Mouse (Mus musculus) heart, adult 18-20 months (tissue): ENCODE data around the gene Reps2. TPM values are rescaled to one million over a fixed set of nuclear protein-coding genes. Genes with fewer than 3 reads are reported as not detected.

Experiments used
- DNase-seq, 2 experiments: peaks; one replicate each; pipeline ENCODE4 v3.0.0; 2021 to 2022; ENCODE audit warnings: mixed read lengths in 1 of 2
- long read RNA-seq, 2 experiments: library from polyadenylated mRNA; stranded (forward); transcript quantifications; one replicate each; pipeline ENCODE4 v2.0.0; 2021
- total RNA-seq, 2 experiments: library from RNA; stranded (reverse); gene quantifications; 2 replicates each; pipeline ENCODE4 v1.2.3; 2021

The Reps2 gene
- 1 to 10 TPM; 1.5 to 1.6 TPM for total RNA-seq
- long read RNA-seq, experiment 1 = 0 reads
- long read RNA-seq, experiment 2, partial matches to known transcripts = 0 of 2 reads
- long read RNA-seq, experiment 2, other reads (novel, unspliced or antisense) = 2 of 2 reads

DNA sequence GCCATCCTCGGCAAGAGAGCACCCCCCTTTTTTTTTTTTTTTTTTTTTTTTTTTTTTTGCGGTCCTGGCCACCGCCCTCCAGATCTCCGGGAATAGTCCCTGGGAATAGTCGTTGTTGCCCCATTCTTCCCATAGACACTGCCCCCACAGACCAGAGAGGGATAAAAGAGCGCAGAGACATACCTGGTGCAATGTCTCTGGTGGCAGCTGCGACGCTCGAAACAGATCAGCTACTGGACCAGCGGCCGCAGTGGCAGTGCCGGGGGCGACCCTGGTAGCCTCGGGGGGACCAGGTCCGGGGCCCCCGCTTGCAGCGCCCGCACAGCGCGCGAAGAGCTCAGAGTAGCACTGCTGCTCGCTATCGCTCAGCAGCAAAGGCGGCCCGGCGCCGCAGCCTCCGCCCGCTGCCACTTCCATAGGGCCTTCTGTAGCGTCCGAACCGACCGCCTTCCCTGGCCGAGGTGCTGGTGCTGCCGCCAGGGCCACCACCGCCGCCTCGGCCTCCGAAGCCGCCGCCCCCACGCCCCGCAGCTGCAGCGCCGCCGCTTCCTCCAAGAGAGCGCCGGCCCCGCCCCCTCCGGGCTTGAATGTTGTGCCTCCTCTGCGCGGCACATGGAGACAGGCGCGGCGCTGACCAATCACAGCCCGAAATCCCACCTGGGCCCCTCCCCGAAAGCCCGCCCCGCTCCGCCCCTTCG, at the start of gene Reps2:
TSS of gene Reps2 (minus strand) at position 559 of the 698 bp plus-strand sequence.
- DNase-seq = peak; percentile 62 to 79

DNA sequence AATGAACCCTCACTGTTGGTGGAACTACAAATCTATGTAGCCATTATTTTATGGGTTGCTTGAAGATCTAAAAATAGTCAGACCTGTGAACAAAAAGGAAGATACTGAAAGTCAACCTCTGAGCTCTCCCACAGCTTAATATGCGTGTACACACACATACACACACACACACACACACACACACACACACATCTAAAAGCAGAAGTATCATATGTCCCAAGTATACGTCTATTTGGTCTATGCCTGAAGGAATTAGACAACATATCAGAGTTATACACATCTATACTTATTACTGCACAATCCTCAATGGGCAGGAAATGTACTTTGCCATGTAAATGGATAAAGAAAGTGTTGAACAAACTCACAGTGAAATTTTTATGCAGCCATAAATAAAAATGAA, 47.8 kb upstream of the Reps2 start:
- no peak for DNase-seq

DNA sequence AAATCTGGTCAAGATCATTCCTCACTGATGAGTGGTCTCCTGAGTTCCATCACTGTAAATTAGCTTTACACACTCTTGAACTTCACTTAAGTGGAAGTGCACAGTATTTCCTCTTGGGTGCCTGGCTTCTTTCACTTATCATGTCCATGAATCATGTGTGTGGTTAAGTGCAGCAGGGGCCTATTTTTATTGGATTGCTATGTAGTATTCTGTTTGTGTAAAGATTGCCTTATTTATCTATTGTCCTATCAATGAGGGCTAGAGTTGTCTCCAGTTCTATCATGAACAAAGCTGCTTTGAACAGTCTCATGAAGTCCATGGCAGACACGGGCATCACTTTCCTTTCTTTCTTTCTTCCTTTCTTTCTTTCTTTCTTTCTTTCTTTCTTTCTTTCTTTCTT, 41.9 kb upstream of the Reps2 start:
- DNase-seq = no peak

DNA sequence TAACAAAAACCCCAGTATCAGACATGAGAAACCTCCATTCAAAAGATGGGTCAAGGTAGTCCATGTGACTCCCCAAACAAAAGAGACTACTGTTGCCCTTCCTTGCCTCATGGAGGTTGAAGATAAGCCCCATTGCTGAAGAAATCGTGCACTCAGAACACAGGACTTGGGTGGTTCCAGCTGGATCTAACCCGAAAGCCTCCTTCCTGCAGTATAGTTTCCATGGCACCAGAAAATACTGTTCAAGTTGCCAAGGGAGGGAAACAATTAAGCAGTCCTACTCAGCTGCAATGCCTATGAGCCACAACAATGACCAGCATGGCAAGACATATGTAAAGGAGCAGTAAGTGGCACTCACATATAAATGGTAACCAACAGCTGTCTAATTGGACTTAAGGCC, 36.1 kb upstream of the Reps2 start:
- DNase-seq = no peak

DNA sequence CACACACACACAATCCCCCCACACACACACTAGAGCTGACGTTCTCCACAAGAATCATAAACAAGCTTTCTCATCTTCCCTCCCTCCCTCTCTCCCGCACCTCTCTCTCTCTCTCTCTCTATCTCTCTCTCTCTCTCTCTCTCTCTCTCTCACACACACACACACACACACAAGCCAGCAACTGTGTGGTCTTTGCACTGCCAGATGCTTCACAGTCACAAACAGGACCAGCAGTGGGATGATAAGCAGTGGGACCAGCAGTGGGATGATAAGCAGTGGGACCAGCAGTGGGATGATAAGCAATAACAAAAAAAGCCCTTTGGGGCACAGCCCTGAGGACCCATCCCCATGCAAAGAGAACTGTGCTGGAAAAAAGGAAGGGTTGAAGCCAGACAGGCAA, 35.4 kb upstream of the Reps2 start:
- no peak for DNase-seq

DNA sequence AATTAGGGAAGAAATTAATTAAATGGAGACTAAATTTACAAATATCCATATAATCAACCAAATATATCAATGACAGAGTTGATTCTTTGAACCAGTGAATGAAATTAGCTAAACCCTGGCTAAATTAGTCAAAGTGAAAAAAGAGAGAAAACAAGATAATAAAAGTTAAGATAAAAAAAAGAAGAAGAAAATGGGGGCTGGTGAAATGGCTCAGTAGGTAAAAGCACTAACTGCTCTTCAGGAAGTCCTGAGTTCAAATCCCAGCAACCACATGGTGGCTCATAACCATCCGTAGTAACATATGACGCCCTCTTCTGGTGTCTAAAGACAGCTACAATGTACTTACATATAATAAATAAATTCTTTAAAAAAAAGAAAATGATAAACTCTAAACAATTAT, 22.7 kb upstream of the Reps2 start:
- no peak for DNase-seq

DNA sequence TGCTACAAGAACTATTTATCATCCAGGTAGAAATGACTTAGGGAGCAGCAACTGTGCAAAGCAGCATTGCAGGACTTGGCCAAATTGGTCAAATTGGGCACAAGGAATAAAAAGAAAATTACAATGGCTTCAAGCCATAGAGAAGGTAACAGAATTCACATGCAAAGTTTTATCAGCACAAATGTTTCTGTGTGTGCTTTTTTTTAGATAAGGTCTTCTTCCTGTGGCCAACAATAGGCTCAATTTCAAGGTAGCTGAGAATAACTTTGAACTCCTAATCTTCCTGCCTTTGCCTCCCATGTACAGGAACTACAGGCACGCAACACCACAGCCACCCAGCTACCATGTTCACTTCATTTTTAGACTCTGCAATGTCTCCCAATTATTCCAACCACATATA, 16.7 kb upstream of the Reps2 start:
- DNase-seq = no peak

DNA sequence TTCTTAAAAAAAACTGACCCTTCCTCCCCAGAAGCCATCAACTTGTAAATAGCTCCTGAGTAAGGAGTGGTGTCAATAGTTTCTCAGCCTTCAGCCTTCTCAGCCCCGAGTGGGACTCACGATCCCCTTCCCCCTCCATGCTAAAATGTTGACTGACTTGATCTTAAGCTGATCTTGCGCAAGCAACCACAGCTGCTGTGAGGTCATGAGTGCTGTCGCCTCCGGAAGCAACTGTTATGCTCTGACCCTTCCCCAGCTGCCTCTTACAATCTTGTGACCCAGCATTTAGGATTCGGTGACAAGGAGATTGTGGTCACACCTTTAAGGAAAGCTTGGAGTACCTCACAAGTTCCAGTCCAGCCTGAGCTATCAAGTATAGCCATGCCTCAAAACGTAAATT, 10.1 kb upstream of the Reps2 start:
- DNase-seq = peak in 1 of 2 experiments; percentile 11

DNA sequence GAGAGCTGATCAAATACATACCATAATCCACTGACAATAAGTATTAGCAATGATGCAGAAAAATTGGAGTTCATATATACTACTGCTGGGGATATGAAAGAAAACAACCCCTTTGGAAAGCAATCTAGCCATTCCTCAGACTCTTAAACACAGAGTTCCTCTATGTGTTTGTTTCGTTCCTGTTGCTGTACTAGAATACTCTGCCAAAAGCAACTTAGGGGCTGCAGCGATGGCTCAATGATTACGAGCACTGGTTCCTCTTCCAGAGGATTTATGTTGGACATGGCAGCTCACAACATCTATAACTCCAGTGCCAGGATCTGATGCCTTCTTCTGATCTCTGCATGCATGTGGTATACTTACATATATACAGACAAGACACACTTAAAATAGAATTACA, 9.0 kb upstream of the Reps2 start:
- no peak for DNase-seq

DNA sequence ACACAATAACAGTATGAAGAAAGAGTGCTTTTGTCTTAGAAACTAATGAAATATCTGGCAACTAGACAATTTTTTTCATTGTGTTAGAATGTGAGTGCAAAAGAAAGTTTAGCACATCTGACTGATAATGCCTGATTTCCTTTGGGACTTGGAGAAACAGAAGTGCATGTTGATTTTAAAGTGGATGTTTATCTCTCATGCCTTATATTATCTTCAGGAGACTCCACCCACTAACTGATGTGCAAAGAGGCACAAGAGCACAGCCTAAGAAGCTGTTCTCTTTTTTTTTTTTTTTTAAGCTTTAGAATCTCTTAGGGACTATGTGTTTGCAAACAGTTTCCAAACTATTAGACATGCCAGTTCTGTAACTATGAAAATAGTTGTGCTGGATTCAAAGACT, 7.7 kb upstream of the Reps2 start:
- DNase-seq = no peak

DNA sequence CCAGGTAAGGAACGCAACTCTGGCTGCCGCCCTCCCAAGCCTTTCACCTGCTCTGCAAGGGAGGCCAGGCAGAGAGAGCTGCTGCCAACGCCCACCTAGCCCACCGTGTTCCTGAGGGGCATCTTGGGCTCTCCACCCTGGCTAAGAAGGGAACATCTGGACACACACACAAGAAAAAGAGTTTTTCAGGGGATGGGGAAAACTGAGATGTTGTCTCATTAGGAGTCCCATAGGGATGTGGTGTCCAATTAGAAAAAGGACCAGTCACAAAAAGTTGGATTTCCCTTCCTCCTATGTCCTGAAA, 292 bp upstream of the Reps2 start:
- DNase-seq = no peak

DNA sequence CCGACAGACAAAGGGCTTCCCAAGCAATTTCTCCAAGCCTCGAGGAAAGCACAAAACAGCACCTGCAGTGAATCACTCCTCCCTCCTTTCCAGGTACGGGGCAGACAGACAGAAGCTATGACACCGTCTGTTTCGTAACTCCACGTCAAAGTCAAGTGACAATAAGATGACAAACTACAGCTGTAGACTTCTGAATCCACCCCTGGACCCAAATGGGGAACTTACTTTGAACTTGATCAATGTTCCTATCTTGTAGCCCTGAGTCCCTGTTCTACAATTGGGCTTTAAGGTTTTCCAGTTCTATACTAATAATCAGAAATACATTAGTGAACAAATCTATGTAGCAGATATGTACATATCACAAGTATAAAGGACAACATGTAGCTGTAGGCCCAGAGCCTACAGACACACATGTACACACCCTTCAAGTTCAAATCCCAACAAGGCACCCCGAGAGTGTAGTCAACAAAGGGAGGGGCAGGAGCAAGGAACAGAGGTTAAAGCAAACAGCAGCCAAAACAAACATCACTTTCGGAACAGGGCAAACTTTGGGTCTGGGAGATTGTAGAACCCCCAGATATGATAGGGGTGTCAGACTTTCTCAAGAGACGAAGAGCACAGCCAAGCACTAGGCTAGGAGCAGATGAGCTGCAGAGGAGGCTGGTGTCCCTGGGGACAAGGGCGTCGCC, 903 bp downstream of the Reps2 start:
- DNase-seq = peak in 1 of 2 experiments; percentile 5

DNA sequence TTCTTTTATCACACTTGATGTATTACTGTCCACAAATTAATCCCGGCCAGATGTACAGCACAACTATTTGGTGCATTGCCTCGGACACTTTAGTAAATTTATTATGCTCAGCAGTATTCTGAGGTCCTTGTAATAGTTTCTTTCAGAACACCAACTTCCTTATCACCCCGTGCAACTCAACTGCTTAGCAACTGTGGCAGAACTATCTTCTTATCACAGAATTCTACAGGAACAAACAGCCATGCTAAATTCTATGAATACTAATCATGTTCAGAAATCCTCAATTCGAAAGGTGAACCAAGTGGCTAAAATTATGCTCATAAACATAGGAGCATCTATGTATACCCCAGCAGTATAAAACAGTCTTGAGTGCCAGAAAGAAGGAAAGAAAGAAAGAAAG, 1.7 kb downstream of the Reps2 start:
- no peak for DNase-seq

DNA sequence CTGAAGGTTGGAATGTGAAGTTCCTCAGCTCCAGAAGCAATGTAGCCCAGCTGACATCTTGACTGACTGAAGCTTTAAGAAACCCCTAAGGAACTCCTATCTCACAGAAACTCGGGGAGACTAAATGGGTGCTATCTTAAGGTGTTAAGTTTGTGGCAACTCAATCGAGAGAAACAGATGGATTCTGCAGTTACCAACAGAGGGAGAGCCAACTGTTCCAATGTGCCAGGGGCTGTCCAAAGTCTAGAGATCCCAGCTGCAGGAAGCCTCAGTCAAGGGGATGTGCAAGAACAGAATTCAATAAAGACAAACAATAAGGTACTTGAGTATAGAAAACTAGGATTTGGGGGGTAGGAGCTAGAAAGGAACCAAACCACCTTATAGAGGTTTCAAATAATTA, 8.3 kb downstream of the Reps2 start:
- no peak for DNase-seq

DNA sequence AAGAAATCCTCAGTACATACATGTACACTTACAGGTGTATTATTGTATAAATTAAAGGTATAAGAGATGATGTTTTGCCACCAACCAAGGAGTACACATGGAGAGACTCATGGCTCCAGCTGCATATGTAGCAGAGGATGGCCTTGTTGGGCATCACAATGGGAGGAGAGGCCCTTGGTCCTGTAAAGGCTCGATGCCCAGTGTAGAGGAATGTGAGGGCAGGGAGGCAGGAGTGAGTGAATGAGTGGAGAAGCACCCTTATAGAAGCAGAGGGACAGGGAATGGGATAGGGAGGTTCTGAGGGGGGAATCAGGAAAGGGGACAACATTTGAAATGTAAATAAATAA, 21.4 kb downstream of the Reps2 start:
- no peak for DNase-seq

DNA sequence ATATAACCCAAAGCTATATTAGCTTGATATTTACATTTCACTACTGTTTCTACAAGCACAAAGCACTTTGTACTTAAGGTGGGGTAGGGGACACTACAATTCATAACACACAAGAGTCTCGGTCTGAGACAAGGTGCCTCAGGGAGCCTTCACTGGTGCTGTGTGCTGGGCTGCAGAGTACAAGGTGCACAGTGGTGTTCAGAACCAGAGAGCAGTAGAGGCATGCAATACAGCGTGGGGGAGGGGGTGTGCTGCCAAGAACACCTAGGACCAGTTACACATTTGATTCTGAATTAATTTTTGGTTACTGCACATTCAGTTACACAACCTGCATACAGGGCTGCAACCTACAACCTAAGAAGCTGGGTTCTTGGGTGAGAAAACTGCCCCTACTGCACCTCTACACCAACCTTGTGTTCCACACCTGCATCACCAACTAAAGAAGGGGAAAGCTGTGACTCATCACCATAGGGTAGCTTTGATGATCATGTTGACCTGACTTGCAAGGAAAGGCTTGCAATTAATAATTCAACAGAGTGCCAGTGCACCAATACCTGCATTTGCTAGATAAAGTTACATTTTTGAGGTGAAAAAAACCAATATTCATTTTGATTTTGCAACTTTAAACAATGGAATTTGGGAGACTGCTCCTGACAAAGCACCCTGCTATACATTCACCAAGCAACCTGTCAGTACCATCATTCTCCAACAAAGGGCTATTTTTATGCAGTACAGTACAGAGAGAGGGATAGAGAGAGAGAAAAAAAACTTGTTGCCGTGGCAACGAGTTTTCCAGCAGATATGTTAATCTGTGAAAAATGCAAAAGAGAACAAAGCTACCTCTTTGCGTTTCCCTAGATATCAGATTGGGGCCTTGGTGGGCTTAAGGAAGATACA, 22.0 kb downstream of the Reps2 start:
- no peak for DNase-seq

DNA sequence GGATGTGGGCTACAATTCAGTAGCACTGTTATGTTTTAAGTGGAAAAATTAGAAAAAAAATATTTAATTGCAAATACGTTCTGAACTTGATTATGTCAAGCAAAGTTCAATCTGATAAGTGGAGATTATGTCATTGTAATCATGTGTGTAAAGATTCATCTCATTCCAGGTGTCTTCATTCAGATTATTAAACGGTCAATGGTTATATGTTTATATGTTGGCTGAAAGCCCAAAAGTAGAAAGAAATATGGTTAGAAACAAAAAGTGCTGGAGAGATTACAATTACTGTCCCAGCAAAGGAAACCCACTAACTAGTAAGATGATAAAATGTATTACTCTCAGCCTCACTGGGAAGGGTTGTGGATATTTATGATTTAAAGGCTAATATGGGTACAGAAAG, 23.7 kb downstream of the Reps2 start:
- no peak for DNase-seq

DNA sequence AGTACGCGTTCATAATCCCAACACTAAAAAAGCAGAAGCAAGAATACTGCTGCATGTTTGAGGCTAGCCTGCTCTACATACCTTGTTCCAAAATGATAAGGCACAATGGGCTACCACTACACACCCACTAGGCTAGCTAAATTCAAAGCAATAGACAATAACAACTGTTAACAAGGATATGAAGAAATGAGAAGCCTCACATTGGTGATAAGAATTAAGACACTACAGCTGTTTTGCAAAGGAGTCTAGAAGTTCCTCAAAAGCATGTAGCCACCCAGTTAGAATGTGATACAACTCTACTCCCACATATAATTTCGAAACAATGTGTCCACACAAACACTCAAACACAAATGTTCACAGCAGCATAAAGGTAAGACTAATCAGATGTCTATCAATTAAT, 24.9 kb downstream of the Reps2 start:
- no peak for DNase-seq

DNA sequence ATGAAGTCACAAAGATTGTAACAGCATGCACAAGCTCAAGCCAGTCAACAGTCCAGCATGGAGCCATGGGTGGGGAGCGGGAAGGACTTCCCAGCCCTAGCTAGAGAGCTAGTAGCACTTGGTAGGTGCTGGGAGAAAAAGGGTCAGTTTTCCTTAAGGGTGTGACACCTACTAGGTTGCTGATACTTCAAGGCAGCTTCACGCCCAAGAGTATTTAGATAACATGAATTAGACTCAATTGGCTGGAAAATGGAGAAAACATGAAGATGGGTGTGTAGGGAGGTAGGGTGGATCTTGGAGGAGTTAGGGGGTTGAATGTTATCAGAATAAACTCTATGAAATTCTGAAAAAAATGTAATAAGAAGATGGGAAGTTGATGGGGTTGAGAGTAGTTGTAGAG, 37.3 kb downstream of the Reps2 start:
- no peak for DNase-seq

DNA sequence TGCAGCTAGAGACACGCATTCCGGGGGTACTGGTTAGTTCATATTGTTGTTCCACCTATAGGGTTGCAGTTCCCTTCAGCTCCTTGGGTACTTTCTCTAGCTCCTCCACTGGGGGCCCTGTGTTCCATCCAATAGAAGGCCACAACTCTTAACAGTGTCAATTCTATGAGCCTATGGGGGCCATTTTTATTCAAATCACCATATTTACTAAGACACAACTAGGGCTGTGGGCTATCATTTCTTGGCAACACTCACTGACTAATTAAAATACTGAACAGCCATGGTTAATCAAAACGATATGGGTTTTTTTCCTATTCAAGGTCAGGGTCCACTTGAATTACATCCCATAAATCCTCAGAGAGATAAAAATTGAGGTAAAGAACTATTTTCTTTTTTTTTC, 43.8 kb downstream of the Reps2 start:
- no peak for DNase-seq

DNA sequence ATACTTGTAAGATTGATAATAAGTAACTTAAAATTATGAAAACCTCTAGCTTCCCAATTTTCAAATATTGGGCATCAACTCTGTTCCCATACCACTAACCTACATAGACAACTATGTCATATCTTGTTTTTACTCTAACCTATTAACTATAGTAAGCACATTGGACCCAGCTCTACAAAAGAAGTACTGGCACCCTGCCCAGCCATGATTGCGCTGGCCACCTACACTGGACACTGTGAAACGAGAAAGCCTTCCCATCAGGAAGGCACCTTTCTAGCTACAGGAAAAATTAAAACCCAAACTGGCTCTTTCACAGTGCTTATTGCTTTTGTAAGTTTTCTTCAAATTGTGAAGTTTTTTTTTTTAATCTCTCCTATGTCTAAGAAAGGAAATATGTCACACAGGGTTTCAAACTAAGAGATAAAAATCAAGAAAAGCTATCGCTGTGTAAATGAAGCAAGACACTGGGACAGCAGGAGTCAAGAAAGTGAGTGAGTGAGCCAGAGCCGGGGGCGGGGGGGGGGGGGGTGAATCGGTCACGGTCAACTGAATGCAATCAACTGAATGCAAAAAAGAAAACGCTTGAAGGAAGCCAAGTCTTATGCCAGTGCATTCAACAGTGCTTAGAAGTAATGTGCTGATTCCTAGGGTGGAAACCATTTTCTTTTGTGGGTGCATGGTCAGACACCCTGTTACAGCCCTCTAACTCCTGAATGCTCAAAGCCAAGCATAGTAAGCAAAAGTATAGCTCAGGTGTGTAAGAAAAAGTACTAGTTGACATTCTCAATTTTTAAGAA, 52.2 kb downstream of the Reps2 start:
- no peak for DNase-seq

DNA sequence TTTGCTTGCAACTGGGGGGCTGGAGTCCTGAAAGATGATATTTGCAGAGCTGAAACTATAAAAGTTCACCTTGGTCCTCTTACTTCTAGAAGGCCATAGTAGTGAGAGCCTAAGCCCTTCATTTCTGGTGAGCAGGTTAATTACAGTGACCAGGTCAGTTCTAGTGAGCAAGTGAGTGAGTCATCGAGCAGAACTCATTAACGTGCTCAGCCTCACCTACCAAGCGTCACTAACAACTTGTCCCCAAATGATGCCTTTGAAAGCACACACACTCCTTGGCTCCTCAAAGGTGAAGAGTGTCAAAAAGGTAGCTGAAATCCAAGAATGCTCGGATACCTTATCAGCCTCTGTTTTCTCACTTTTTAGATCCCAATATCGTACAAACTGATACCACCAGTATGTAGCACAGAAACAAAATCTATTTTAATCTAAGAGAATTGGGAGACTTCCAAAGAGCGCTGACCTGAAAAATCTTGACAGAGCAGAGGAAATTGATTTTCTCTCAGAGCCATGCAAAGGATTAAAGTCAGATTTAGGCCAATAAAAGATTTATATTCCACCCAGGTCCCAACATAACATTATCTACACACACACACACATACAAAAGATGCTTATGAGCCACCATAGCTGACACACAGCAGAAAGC, 53.2 kb downstream of the Reps2 start:
- DNase-seq = no peak
